Mouse (Mus musculus) C2C12 (cell line): Measurements from ENCODE around the gene Shisa7. TPM values are rescaled to one million over a fixed set of nuclear protein-coding genes. Genes with fewer than 3 reads are reported as not detected.
"Not testable (repeated sequence)": the region's sequence is repeated elsewhere in the genome, so short reads cannot be mapped to it uniquely, and the experiment has no call there.

Experiments
- H3K27me3 ChIP-seq: one replicate; pipeline ENCODE4 v1.6.1; 2011; ENCODE audit not compliant: control insufficient read depth, insufficient read depth, insufficient read length
- H3K36me3 ChIP-seq: one replicate; pipeline ENCODE4 v1.6.1; 2011; ENCODE audit not compliant: control insufficient read depth, insufficient read depth
- H3K4me3 ChIP-seq: one replicate; pipeline ENCODE4 v1.5.1; 2011; ENCODE audit warnings: mild to moderate bottlenecking, control low read depth; ENCODE audit not compliant: poor library complexity, insufficient read depth, severe bottlenecking
- H3K79me2 ChIP-seq: one replicate; pipeline ENCODE4 v1.6.1; 2011; ENCODE audit not compliant: control insufficient read depth, insufficient read depth
- H3K79me3 ChIP-seq: one replicate; pipeline ENCODE4 v1.6.1; 2011; ENCODE audit warnings: low read depth, control low read depth
- H3ac ChIP-seq: one replicate; pipeline ENCODE3; 2011; ENCODE audit warnings: low read depth; ENCODE audit not compliant: control insufficient read depth, insufficient read length
- CEBPB ChIP-seq: IDR thresholded peaks from one replicate; pipeline ENCODE4 v1.6.1; 2011; ENCODE audit warnings: low read depth, mild to moderate bottlenecking, control low read depth, moderate library complexity
- CTCF ChIP-seq: IDR thresholded peaks from one replicate; pipeline ENCODE4 v1.5.1; 2011; ENCODE audit not compliant: control insufficient read depth, insufficient read depth, insufficient read length
- FOSL1 ChIP-seq: IDR thresholded peaks from one replicate; pipeline ENCODE4 v1.8.0; 2011; ENCODE audit warnings: mild to moderate bottlenecking, low read length; ENCODE audit not compliant: poor library complexity, insufficient read depth, severe bottlenecking
- MAX ChIP-seq: IDR thresholded peaks from one replicate; pipeline ENCODE4 v1.6.1; 2011; ENCODE audit warnings: mild to moderate bottlenecking, control low read depth
- MYOD1 ChIP-seq: IDR thresholded peaks from one replicate; pipeline ENCODE4 v1.6.1; 2011; ENCODE audit warnings: low read depth; ENCODE audit not compliant: control insufficient read depth, insufficient read length
- MYOG ChIP-seq: IDR thresholded peaks from one replicate; pipeline ENCODE4 v1.6.1; 2011; ENCODE audit not compliant: control insufficient read depth, insufficient read length; ENCODE audit errors: extremely low read depth
- USF1 ChIP-seq: IDR thresholded peaks from one replicate; pipeline ENCODE4 v1.6.1; 2011; ENCODE audit warnings: low read depth, mild to moderate bottlenecking, control low read depth, moderate library complexity
- polyA plus RNA-seq: library from polyadenylated mRNA; unstranded; fragments of >200 nt; fragmentation: generic; extraction: Trizol; gene quantifications from one replicate; pipeline ENCODE4 v1.2.1, GENCODE M21; 2012; ENCODE audit warnings: missing spikeins

Shisa7 gene
- polyA plus RNA-seq, 1 experiment: not detected

- no peaks in the 10 kb centered on the region for H3K79me3 ChIP-seq
- peaks cover 11% of the 10 kb centered on the region for H3K27me3 ChIP-seq
- TF ChIP-seq USF1: no peak
- TF ChIP-seq CTCF: no peak
- TF ChIP-seq MYOG: no peak
- no peak for TF ChIP-seq FOSL1
- no peak for TF ChIP-seq MYOD1
- no peak for TF ChIP-seq MAX
- TF ChIP-seq CEBPB: no peak
- no peaks in the 10 kb centered on the region for H3K36me3 ChIP-seq
- H3ac ChIP-seq: no peak overlapping the region
- H3K4me3 ChIP-seq: no peak overlapping the region
- H3K79me2 ChIP-seq: no peaks in the 10 kb centered on the region
Observed at GRCm38 (mm10) chr7:4825365-4825764, 19.1 kb downstream of the Shisa7 start.

DNA sequence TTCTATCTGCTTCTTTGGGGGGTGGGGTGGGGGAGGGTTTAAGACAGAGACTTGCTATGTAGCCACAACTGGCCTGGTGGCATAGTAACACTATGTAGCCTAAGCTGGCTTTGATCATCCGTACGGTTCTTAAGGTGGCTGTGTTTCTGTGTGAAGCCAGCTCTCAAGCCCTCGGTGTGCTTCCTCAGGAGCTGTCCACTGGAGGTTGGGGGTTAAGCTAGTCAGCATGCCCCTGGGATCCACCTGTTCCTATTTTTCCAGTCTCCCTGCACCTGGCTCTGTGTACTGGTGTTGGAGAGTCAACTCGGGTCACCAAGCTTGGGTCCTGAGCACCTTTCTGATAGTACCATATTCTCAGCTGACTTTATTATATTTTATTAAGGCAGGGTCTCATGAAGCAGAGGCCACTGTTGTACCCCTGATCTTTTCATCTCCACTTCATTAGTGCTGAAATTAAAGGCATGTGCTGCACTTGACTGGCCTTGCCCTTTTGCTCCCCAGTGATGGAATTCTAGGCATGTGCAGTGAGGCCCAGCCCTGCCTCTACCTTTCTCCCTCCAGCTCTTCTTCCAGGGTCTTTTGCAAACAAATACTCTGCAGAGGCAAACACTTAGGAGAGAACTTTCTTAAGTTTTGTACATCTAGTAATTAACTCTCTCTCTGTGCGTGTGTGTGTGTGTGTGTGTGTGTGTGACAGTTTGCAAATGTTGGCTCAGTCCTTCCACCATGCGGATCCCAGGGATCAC lies 22.2 kb downstream of the Shisa7 start:
- H3ac ChIP-seq: no peak overlapping the region
- no peak overlapping the region for H3K4me3 ChIP-seq
- no peaks in the 10 kb centered on the region for H3K79me2 ChIP-seq
- no peaks in the 10 kb centered on the region for H3K36me3 ChIP-seq
- no peaks in the 10 kb centered on the region for H3K79me3 ChIP-seq
- TF ChIP-seq CTCF: no peak
- peaks cover 11% of the 10 kb centered on the region for H3K27me3 ChIP-seq

GRCm38 (mm10) chr7:4821690-4822089 lies 22.8 kb downstream of the Shisa7 start:
- Histone ChIP-seq H3K79me3 (no peaks in the 10 kb centered on the region), H3ac (no peak overlapping the region), H3K79me2 (no peaks in the 10 kb centered on the region), H3K36me3 (no peaks in the 10 kb centered on the region), H3K27me3 (peaks cover 8% of the 10 kb centered on the region), H3K4me3 (no peak overlapping the region)
- TF ChIP-seq MYOD1 (no peak), MYOG (no peak), CEBPB (no peak), USF1 (no peak), CTCF (no peak), FOSL1 (no peak), MAX (no peak)

GRCm38 (mm10) chr7:4820925-4821324 lies 23.6 kb downstream of the Shisa7 start:
- H3ac ChIP-seq, H3K27me3 ChIP-seq, H3K79me3 ChIP-seq, H3K4me3 ChIP-seq, H3K79me2 ChIP-seq, H3K36me3 ChIP-seq: not testable (repeated sequence)

- Histone ChIP-seq H3K27me3 (peaks cover 4% of the 10 kb centered on the region), H3K36me3 (no peaks in the 10 kb centered on the region), H3K79me2 (peaks cover 6% of the 10 kb centered on the region), H3K79me3 (peaks cover 4% of the 10 kb centered on the region), H3ac (no peak overlapping the region), H3K4me3 (no peak overlapping the region)
- TF ChIP-seq MAX (no peak), MYOG (no peak), MYOD1 (no peak), CEBPB (no peak), USF1 (no peak), FOSL1 (no peak), CTCF (no peak)
Observed at GRCm38 (mm10) chr7:4816559-4816958, 27.9 kb downstream of the Shisa7 start.

- peak overlapping the region; percentile 47 for H3ac ChIP-seq
- peaks cover 35% of the 10 kb centered on the region for H3K79me3 ChIP-seq
- H3K27me3 ChIP-seq: no peaks in the 10 kb centered on the region
- no peak for TF ChIP-seq MYOG
- no peak for TF ChIP-seq CEBPB
- H3K79me2 ChIP-seq: peaks cover 39% of the 10 kb centered on the region
- H3K36me3 ChIP-seq: peaks cover 31% of the 10 kb centered on the region
- H3K4me3 ChIP-seq: peak overlapping the region; percentile 40
Observed at GRCm38 (mm10) chr7:4813105-4813791, 31.2 kb downstream of the Shisa7 start.
